Mouse (Mus musculus) MEL (cell line): ENCODE results near the gene Hsd17b12. TPM values are rescaled to one million over a fixed set of nuclear protein-coding genes. Genes with fewer than 3 reads are reported as not detected.

Experiments
- DNase-seq: peaks from one replicate; pipeline ENCODE4 v3.0.0; 2011; ENCODE audit warnings: low read depth, low spot score
- H3K27ac ChIP-seq: 2 replicates; pipeline ENCODE4 v1.5.1; 2012; ENCODE audit warnings: low read depth, mild to moderate bottlenecking, control low read depth, low read length, moderate library complexity; ENCODE audit not compliant: control insufficient read depth
- H3K27me3 ChIP-seq, 2 experiments: fragments of 150-350 bp in 1 of 2; sonication (generic) in 1 of 2; 2 replicates each; pipeline ENCODE4 v1.6.1; 2012; ENCODE audit warnings: low read length in 2 of 2, mild to moderate bottlenecking in 2 of 2, improper control_type of control experiment in 1 of 2, moderate library complexity in 1 of 2; ENCODE audit not compliant: insufficient read depth in 2 of 2, control insufficient read depth in 1 of 2
- H3K36me3 ChIP-seq, 2 experiments: 2 replicates each; pipeline ENCODE4 v1.6.1; 2012 to 2014; ENCODE audit warnings: low read length in 2 of 2, improper control_type of control experiment in 1 of 2, inconsistent platforms in 1 of 2, mild to moderate bottlenecking in 1 of 2; ENCODE audit not compliant: insufficient read depth in 2 of 2, control insufficient read depth in 1 of 2
- H3K4me1 ChIP-seq, 2 experiments: fragments of 150-350 bp in 1 of 2; sonication (generic) in 1 of 2; 2 replicates each; pipeline ENCODE4 v1.6.1; 2012; ENCODE audit warnings: low read length in 2 of 2, improper control_type of control experiment in 1 of 2, mild to moderate bottlenecking in 1 of 2; ENCODE audit not compliant: insufficient read depth in 2 of 2, control insufficient read depth in 1 of 2
- H3K4me3 ChIP-seq, 2 experiments: fragments of 150-350 bp in 1 of 2; sonication (generic) in 1 of 2; 2 replicates each; pipeline ENCODE4 v1.5.1; 2012; ENCODE audit warnings: low read depth in 2 of 2, low read length in 2 of 2, mild to moderate bottlenecking in 2 of 2, moderate library complexity in 2 of 2, control low read depth in 1 of 2, improper control_type of control experiment in 1 of 2; ENCODE audit not compliant: control insufficient read depth in 1 of 2, insufficient read depth in 1 of 2
- H3K79me2 ChIP-seq: 2 replicates; pipeline ENCODE4 v1.6.1; 2012; ENCODE audit warnings: mild to moderate bottlenecking, low read length, moderate library complexity; ENCODE audit not compliant: control insufficient read depth, poor library complexity, insufficient read depth
- H3K9ac ChIP-seq: 2 replicates; pipeline ENCODE4 v1.6.1; 2012; ENCODE audit warnings: low read depth, mild to moderate bottlenecking, control low read depth, low read length, moderate library complexity; ENCODE audit not compliant: control insufficient read depth, poor library complexity, severe bottlenecking
- H3K9me3 ChIP-seq: fragments of 150-350 bp; sonication (generic); replicated peaks from 2 replicates; pipeline ENCODE4 v1.6.1; 2012; ENCODE audit warnings: mild to moderate bottlenecking, low read length, improper control_type of control experiment, moderate library complexity; ENCODE audit not compliant: insufficient read depth
- BHLHE40 ChIP-seq: IDR thresholded peaks from 2 replicates; pipeline ENCODE4 v1.6.1; 2012; ENCODE audit warnings: low read depth, mild to moderate bottlenecking, inconsistent platforms, low read length, improper control_type of control experiment, borderline replicate concordance
- CHD1 ChIP-seq: IDR thresholded peaks from 2 replicates; pipeline ENCODE4 v1.6.1; 2012; ENCODE audit warnings: low read depth, mild to moderate bottlenecking, inconsistent platforms, low read length, improper control_type of control experiment
- CHD2 ChIP-seq: IDR thresholded peaks from 2 replicates; pipeline ENCODE4 v1.6.1; 2011; ENCODE audit warnings: low read length, improper control_type of control experiment
- ETS1 ChIP-seq: IDR thresholded peaks from 2 replicates; pipeline ENCODE4 v1.6.1; 2012; ENCODE audit warnings: low read depth, mild to moderate bottlenecking, inconsistent platforms, low read length, improper control_type of control experiment, moderate library complexity
- GATA1 ChIP-seq: IDR thresholded peaks from 2 replicates; pipeline ENCODE4 v1.6.1; 2011; ENCODE audit warnings: low read depth, low read length, improper control_type of control experiment
- KAT2A ChIP-seq: conservative IDR thresholded peaks from 2 replicates; pipeline ENCODE4 v1.6.1; 2012; ENCODE audit warnings: low read depth, low read length, improper control_type of control experiment, inconsistent platforms
- MAFK ChIP-seq: IDR thresholded peaks from 2 replicates; pipeline ENCODE4 v1.6.1; 2011; ENCODE audit warnings: low read depth, mild to moderate bottlenecking, low read length, improper control_type of control experiment, borderline replicate concordance
- NRF1 ChIP-seq: IDR thresholded peaks from 2 replicates; pipeline ENCODE4 v1.6.1; 2014; ENCODE audit warnings: low read depth, mild to moderate bottlenecking, inconsistent platforms, low read length, improper control_type of control experiment, moderate library complexity; ENCODE audit not compliant: poor library complexity, insufficient read depth, severe bottlenecking
- POLR2A ChIP-seq, 2 experiments: IDR thresholded peaks; 2 replicates each; pipeline ENCODE4 v1.6.1; 2011 to 2012; ENCODE audit warnings: low read length in 2 of 2, mild to moderate bottlenecking in 2 of 2, control low read depth in 1 of 2, improper control_type of control experiment in 1 of 2, low read depth in 1 of 2, moderate library complexity in 1 of 2; ENCODE audit not compliant: control insufficient read depth in 1 of 2, insufficient read depth in 1 of 2, poor library complexity in 1 of 2
- POLR2AphosphoS5 ChIP-seq: IDR thresholded peaks from 2 replicates; pipeline ENCODE4 v1.6.1; 2012; ENCODE audit warnings: low read depth, borderline replicate concordance, mild to moderate bottlenecking, inconsistent platforms, low read length, moderate library complexity, mixed read lengths
- RAD21 ChIP-seq: IDR thresholded peaks from 2 replicates; pipeline ENCODE4 v1.6.1; 2011; ENCODE audit warnings: mild to moderate bottlenecking, low read depth, low read length, improper control_type of control experiment
- RCOR1 ChIP-seq: IDR thresholded peaks from 2 replicates; pipeline ENCODE4 v1.6.1; 2012; ENCODE audit warnings: low read depth, mild to moderate bottlenecking, inconsistent platforms, low read length, improper control_type of control experiment
- SIN3A ChIP-seq: IDR thresholded peaks from 2 replicates; pipeline ENCODE4 v1.6.1; 2012; ENCODE audit warnings: low read length, improper control_type of control experiment, inconsistent platforms
- SMC3 ChIP-seq: IDR thresholded peaks from 2 replicates; pipeline ENCODE4 v1.6.1; 2011; ENCODE audit warnings: low read depth, low read length, improper control_type of control experiment
- TAL1 ChIP-seq: IDR thresholded peaks from 2 replicates; pipeline ENCODE4 v1.6.1; 2012; ENCODE audit warnings: mild to moderate bottlenecking, inconsistent platforms, low read length, moderate library complexity, mixed read lengths
- TBP ChIP-seq: IDR thresholded peaks from 2 replicates; pipeline ENCODE4 v1.8.0; 2011; ENCODE audit warnings: low read depth, low read length, improper control_type of control experiment
- polyA plus RNA-seq, 2 experiments: library from polyadenylated mRNA; stranded (reverse) in 1 of 2; unstranded in 1 of 2; fragments of >175 nt in 1 of 2; fragments of >200 nt in 1 of 2; gene quantifications; 2 replicates each; pipeline versions ENCODE4 v1.2.1 to v1.2.4; 2012; ENCODE audit warnings: low replicate concordance in 2 of 2, low read depth in 1 of 2; ENCODE audit not compliant: insufficient read length in 2 of 2, insufficient read depth in 1 of 2, missing spikeins in 1 of 2
- total RNA-seq: library from RNA; depleted of rRNA; stranded (reverse); fragments of 300-350 nt; gene quantifications from 2 replicates; pipeline ENCODE4 v1.2.3, GENCODE M21; 2012

Gene Hsd17b12
- total and polyA plus RNA-seq, 3 experiments: 83.5 to 148 (median 94.6) TPM

- H3K9ac ChIP-seq: peak overlapping the region; percentile 86
- TF ChIP-seq CHD1: peak; percentile 35; the same call in 1 of the 2 replicates
- no peak for TF ChIP-seq CHD2
- no peak for TF ChIP-seq NRF1
- no peak for TF ChIP-seq GATA1
- TF ChIP-seq, all 39 proteins: peak for 1
- Histone ChIP-seq H3K27me3 (no peaks in the 10 kb centered on the region), H3K9me3 (no peaks in the 10 kb centered on the region), H3K36me3 (peaks cover 0 to 17% of the 10 kb centered on the region in 2 experiments; a peak in 2 of 4 replicates), H3K4me1 (peaks cover 3 to 13% of the 10 kb centered on the region in 2 experiments), H3K4me3 (peak overlapping the region; percentile 84 to 89), H3K27ac (peak overlapping the region; percentile 93), H3K79me2 (peaks cover 35% of the 10 kb centered on the region)
- DNase-seq: peak; percentile 25
Measured at GRCm38 (mm10) chr2:94158520-94158884, 738 bp upstream of the Hsd17b12 start.

DNA sequence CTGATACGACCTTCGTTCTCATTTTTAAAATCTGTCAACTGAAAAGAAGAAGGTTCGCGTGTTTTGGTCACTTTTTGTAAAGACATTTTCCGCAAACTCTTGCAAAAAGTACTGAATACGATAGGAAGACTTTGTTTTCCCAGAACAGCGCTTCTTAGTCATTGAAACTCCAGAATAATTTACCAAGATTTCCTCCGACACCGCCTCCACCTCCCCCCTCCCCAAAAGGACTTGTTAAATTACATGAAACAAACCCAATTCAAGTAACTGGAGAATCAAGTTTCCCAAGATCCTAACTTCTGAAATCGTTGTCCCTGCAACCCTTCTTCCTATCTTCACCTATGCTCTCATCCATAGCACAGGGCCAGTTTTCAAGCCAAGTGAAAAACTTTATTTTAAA lies 713 bp downstream of the Hsd17b12 start:
- H3K9me3 ChIP-seq: no peaks in the 10 kb centered on the region
- H3K27ac ChIP-seq: peak overlapping the region; percentile 82
- DNase-seq: peak; percentile 41
- peaks cover 3 to 13% of the 10 kb centered on the region in 2 experiments for H3K4me1 ChIP-seq
- peaks cover 0 to 19% of the 10 kb centered on the region in 2 experiments; a peak in 2 of 4 replicates for H3K36me3 ChIP-seq
- peak overlapping the region; percentile 86 to 96 for H3K4me3 ChIP-seq
- no peak for TF ChIP-seq MAFK
- TF ChIP-seq RCOR1: no peak
- TF ChIP-seq SMC3: no peak
- no peak for TF ChIP-seq KAT2A
- no peak for TF ChIP-seq POLR2AphosphoS5
- TF ChIP-seq RAD21: no peak
- TF ChIP-seq BHLHE40: no peak
- no peak for TF ChIP-seq GATA1
- no peak for TF ChIP-seq TAL1
- no peak for TF ChIP-seq POLR2A (IDR thresholded peaks at IDR 0.05; ENCODE audit: control insufficient read depth in 1 of 2, insufficient read depth in 1 of 2, low read depth in 1 of 2, low read length in 2 of 2, poor library complexity in 1 of 2)
- no peak for TF ChIP-seq SIN3A
- TF ChIP-seq, all 39 proteins: peak for 0
- peak overlapping the region; percentile 93 for H3K9ac ChIP-seq
- H3K27me3 ChIP-seq: no peaks in the 10 kb centered on the region
- peaks cover 46% of the 10 kb centered on the region for H3K79me2 ChIP-seq

DNA sequence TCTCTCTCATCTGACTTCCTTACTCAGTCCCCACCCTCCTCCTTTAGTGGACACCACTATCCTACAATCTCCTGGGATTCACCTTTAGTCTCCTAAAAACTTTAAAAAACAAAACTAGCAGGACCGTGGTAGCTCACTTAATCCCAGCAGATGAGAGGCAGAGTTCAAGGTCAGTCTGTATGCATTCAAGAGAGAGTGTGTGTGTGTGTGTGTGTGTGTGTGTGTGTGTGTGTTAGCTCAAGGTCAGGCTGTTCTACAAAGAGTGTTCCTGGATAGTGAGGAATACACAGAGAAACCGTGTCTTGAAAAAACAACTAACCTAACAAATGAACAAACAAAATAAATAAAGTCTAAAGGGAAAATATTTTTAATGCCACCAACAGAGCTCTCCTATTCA lies 12.6 kb downstream of the Hsd17b12 start:
- no peak overlapping the region for H3K4me3 ChIP-seq
- H3K27ac ChIP-seq: no peak overlapping the region
- H3K36me3 ChIP-seq: peaks cover 3 to 6% of the 10 kb centered on the region in 2 experiments; a peak in 3 of 4 replicates
- no peaks in the 10 kb centered on the region for H3K9me3 ChIP-seq
- no peaks in the 10 kb centered on the region for H3K27me3 ChIP-seq
- DNase-seq: no peak
- no peak overlapping the region for H3K9ac ChIP-seq
- peaks cover 46% of the 10 kb centered on the region for H3K79me2 ChIP-seq
- TF ChIP-seq ETS1 (no peak), RAD21 (no peak), POLR2AphosphoS5 (no peak), MAFK (no peak), TBP (no peak)
- TF ChIP-seq, all 39 proteins: peak for 0
- peaks cover under 1 to 5% of the 10 kb centered on the region in 2 experiments; a peak in 2 of 4 replicates for H3K4me1 ChIP-seq
